Mouse (Mus musculus): ENCODE data around the gene Scarf2.

DNA sequence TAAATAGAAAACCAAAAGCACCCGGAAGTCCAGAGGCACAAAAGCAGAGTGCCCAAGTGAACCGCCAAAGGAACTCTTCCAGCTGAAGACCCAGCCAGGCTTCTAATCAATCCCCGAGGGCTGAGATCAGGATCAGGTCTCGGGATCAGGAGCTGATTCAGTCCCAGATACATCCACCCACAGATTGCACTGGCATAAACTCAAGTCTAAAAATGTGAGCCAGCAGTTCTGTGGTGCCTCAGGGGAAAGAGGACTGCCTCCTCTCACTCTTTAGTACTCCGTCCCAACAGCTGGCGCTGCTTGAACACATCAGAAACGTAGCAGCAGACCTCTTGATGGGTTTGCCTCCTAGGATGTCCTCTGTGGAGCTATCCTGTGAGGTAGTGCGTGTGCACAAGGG is 19.4 kb downstream of the Scarf2 start:
- TF ChIP-seq TAL1 (IDR thresholded peaks at IDR 0.05; ENCODE audit: low read length) (no peak), POLR2A (IDR thresholded peaks at IDR 0.05; ENCODE audit: control insufficient read depth in 1 of 2, insufficient read depth in 1 of 2, low read depth in 1 of 2, low read length in 2 of 2, poor library complexity in 1 of 2) (no peak), EP300 (IDR thresholded peaks at IDR 0.05; ENCODE audit: low read depth in 1 of 2, low read length in 2 of 2) (no peak), CTCF (IDR thresholded peaks at IDR 0.05 in 2 of 3, conservative IDR thresholded peaks at IDR 0.05 in 1 of 3; ENCODE audit: control insufficient read depth in 1 of 3, insufficient read depth in 1 of 3, low read depth in 2 of 3, low read length in 3 of 3, poor library complexity in 1 of 3, severe bottlenecking in 1 of 3) (no peak), MAFK (IDR thresholded peaks at IDR 0.05; ENCODE audit: borderline replicate concordance, low read depth, low read length) (no peak), MAX (IDR thresholded peaks at IDR 0.05; ENCODE audit: low read length) (no peak), JUND (IDR thresholded peaks at IDR 0.05; ENCODE audit: low read depth, low read length) (no peak), E2F4 (IDR thresholded peaks at IDR 0.05; ENCODE audit: borderline replicate concordance, low read depth, low read length) (no peak), ETS1 (IDR thresholded peaks at IDR 0.05; ENCODE audit: low read depth, low read length) (no peak), MAZ (IDR thresholded peaks at IDR 0.05; ENCODE audit: low read depth, low read length) (no peak)
